Mouse (Mus musculus) lung, adult 2 months (tissue): ENCODE measurements around the gene Rbfox2.

ENCODE experiments used
- CTCF ChIP-seq: fragments of 200-500 bp; IDR thresholded peaks from 2 replicates; pipeline ENCODE4 v1.5.1; 2011; ENCODE audit warnings: mild to moderate bottlenecking, low read length, control low read depth; ENCODE audit not compliant: insufficient read depth
- POLR2A ChIP-seq: fragments of 200-500 bp; IDR thresholded peaks from 2 replicates; pipeline ENCODE4 v1.6.1; 2011; ENCODE audit warnings: low read depth, mild to moderate bottlenecking, control low read depth, low read length, borderline replicate concordance; ENCODE audit errors: extremely low read depth

- no peak for TF ChIP-seq POLR2A
- TF ChIP-seq CTCF, result no peak
Observed at GRCm38 (mm10) chr15:77036989-77037277, 269.9 kb downstream of the Rbfox2 start.
